Mouse (Mus musculus) gastrocnemius, postnatal 25 days (tissue): Measurements from ENCODE around the gene Nicn1. TPM values are rescaled to one million over a fixed set of nuclear protein-coding genes. Genes with fewer than 3 reads are reported as not detected.

Experiments used
- DNase-seq: peaks from one replicate; pipeline ENCODE4 v3.0.0; 2022
- total RNA-seq, 2 experiments: library from RNA; stranded (reverse); gene quantifications; 1 replicate in 1 of 2; 2 replicates in 1 of 2; pipeline ENCODE4 v1.2.3; 2021

The Nicn1 gene
- total RNA-seq, 2 experiments from 2014 or later = 8.2 to 12.1 TPM

DNA sequence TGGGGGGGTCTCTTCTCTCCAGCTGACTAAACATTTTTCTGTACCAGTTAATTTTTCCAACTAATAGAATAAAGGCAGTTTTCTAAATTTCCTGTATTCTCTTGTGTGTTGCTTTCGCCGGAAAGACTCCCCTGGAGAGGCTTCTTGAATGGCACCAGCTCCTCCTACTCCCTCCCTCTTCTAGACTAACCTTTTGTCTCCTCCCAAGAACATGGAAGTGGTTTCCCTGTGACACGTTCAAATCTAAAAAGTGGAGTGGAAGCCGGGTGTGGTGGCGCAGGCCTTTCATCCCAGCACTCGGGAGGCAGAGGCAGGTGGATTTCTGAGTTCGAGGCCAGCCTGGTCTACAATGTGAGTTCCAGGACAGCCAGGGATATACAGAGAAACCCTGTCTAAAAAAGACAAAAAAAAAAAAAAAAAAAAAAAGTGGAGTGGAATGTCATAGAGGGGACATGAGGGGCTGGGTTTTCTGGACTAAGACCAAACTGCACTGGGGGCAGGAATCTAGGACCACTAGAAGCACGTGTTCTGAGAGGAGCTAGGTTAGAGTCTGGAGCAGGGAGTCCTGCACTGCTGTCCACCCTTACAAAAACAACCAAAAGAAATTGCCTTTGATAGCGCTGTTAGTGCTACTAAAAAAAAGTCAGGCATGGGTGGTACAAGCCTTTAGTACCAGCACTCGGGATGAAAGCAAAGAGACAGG lies 47.8 kb downstream of the Nicn1 start:
- no peak for DNase-seq

DNA sequence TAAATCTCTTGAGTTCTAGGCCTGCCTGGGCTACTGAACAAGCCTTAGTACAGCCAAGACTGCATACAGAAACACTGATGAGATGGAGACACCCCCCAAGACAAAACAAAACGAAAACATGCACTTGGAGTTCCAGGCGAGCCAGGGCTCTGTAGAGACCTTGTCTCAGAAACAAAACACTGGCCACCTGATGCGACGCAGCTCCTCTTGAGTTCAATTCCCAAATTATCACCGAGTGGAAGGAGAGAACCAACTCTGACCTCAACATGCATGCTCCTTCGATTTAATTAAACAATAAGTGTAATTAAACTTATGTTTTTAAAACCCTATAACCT lies 48.3 kb downstream of the Nicn1 start:
- no peak for DNase-seq

DNA sequence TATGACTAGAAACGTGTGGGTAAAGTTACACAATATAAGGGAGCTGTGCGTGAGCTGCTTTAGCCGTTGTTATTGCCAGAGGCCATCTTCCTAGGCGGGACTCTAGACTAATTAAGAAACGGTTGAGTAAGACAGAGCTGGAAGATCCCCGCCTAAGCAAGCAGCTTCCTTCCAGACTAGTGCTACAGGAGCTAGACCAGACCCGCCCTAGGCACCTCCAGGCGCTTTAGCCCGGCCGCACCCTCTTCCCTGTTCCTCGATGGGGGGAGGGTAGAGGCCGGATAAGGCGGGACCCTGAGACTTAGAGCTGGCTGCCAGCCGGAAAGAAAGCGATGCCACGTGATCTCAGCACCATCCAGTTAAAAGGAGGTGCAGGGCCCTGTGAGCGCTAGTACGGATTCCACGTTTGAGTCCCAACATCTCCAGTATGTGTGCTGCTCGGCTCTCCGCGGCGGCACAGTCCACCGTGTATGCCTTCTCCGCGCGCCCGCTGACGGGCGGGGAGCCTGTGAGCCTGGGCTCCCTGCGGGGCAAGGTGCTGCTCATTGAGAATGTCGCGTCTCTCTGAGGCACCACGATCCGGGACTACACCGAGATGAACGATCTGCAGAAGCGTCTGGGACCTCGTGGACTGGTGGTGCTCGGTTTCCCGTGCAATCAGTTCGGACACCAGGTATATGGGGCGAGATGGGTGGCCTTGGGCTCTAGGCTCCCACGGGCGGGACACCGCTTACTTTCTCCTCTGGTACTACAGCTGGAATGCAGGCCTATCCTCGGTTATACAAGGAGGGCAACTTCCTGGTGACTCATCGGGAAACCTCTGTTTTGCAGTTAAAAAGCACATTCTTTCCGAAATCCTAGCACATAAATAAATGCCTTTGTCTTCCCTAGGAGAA lies 48.9 kb downstream of the Nicn1 start, which contains the start of gene Gpx1:
Gene Gpx1, plus strand, starts transcription at position 18 of the 896 bp plus-strand sequence.
- peak; percentile 93 for DNase-seq

DNA sequence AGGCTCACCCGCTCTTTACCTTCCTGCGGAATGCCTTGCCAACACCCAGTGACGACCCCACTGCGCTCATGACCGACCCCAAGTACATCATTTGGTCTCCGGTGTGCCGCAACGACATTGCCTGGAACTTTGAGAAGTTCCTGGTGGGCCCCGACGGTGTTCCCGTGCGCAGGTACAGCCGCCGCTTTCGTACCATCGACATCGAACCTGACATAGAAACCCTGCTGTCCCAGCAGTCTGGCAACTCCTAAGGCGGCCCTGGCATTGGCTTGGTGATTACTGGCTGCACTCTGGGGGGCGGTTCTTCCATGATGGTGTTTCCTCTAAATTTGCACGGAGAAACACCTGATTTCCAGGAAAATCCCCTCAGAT lies 49.6 kb downstream of the Nicn1 start:
- DNase-seq = no peak

DNA sequence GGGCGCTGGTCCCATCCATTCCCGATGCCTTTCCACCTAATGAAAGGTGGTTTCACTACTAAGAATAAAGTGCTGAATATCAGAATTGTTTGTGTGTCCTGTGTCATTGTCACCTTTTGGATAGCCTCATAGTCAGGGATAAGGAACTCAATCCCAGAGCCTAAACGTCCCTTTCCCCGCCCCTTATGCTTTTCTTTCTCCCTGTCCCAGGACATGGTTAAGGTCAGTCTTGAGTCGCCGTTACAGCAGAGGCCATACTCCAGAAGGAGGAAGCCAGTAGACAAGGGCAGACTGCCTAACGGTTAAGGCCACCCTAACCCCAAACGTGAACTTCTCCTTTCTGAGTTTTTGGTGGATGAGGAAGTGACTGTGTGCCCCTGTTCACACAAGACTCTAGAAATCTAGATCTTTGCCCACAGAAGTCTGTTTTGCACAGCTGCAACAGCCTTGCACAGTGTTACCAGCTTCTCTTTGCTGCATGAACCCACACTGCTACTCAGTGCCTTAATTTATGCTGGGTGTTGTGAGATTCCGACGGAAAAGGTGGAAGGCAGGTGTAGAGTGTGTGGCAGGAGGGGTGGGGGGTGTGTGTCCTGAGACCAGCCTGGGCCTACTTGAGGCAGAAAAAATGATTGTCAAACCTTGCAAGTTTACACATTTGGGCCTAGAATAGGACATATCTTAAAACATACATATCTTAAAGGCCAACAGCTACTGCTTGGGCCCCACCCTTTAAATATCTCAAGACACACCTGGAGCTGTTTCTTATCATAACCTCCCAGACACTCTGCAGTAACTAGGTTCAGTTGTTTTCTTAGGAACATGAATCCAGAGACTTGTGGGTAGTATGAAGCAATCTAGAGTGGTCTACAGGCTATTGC lies 50.3 kb downstream of the Nicn1 start:
- no peak for DNase-seq

DNA sequence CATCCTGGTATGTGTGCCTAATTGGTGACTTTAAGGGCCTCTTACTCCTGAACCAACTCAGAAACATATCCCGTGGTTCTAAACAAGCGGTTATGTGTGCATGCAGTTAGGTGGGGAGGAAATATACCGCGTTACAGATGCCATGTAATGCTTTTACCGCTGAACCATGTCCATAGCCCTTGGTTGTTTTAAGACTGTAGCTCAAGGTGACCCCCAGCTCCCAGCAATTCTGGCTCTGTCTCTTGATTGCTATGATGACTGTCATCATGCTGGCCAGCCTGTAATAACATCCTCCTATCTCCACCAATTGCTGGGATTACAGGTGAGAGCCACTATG lies 50.9 kb downstream of the Nicn1 start:
- no peak for DNase-seq

DNA sequence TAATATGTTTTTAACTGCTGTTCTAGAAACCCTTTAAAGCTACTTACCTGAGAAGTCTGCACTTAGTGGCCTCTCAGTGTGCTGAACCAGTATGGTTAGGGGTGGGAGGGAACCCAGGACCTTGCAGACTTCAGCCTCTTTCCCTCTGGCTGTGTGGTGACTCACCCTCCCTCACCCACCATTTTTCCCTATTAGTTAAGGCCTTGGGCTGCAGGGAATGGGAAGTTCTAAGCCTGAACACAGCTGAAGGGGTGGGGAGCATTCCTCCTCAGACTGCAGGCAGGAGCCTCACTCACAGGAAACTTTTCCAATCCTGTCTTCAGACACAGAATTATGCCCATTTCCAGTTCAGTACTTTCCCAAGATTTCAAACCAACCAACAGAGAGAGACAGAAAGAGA lies 51.6 kb downstream of the Nicn1 start:
- DNase-seq = no peak

DNA sequence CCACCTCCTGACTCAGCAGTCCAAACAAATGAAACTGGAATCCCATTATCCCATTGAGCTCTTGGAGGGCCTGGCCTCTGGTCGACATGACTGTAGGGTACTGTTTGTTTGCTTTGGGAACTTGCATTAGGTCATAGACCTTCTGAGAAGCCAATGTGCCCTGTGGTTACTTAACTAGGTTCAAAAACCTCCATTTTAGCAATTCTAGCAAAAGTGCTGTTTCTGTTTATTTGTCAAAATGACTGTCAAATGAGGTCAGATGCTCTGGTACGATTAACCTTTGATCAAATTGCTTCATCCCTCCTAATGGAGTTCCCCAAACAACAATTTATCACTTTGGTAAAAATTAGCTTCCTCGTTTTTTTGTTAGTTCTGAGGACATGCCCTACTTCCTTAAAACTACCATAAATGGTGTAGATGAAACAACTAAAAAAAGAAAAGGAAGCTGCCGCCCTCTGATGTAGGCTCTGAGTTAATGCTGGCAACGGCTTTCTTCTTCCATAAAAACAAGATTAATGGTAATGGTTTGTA lies 52.1 kb downstream of the Nicn1 start:
- no peak for DNase-seq

DNA sequence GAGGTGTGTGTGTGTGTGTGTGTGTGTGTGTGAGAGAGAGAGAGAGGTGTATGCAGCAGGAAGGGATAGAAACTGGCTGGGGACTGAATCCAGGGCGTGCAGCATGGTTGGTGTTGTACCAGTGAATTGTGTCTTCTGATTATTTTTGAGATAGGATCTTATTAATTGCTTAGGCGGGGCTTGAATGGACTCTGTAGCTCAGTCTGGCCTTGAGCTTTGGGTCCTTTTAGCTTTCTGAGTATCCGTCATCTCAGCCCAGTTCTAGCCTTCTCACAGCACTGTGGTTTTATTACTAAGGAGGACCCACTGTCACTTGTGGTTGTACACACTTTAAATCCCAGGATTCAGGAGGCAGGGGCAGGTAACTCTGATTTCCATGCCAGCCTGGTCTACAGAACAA lies 53.1 kb downstream of the Nicn1 start:
- no peak for DNase-seq

DNA sequence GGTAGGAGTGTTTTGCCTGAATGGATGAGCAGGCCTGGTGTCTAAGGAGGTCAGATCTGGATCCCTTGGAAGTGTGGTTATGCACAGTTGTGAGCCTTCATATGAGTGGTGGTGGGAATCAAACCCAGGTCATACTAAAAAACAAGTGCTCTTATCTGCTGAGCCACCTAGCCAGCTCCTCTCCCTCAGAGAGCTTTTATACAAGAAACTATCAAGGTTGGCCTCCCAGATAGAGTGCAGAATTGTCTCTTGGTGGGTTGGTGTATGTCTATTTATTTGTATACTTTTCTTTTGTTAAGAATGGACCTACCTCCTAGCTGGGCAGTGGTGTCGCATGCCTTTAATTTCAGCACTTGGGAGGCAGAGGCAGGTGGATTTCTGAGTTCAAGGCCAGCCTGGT lies 53.6 kb downstream of the Nicn1 start:
- DNase-seq = no peak

DNA sequence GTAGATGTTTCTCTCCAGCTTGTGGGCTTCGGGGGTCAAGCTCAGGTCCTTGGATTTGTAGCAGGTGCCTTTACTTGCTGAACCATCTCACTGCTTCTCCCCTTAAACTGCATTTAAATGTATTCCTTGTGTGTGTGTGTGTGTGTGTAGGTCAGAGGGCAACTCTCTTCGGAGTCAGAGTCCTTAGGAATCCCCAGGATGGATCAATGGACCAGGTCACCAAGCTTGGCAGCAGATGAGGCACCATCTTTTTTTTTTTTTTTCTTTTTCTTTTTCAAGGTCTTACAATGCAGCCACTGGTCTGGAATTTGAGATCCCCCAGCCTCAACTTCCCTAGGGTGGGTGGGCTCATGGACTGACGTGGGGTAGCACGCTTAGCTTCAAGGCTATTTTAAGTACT lies 54.2 kb downstream of the Nicn1 start:
- no peak for DNase-seq

Other genes starting within 250 kb of the Nicn1 start
- 1 to 10 TPM; 6.0 to 6.2 TPM for gene Gmppb, start 241.2 kb upstream of the Nicn1 start, total RNA-seq
- gene Amigo3, start 237.3 kb upstream of the Nicn1 start, total RNA-seq = 1 to 10 TPM; 1.9 to 2.4 TPM
- not detected for gene Mst1, start 210.0 kb upstream of the Nicn1 start, total RNA-seq
- gene Rnf123, start 207.1 kb upstream of the Nicn1 start, total RNA-seq = 100 to 1,000 TPM; 163 to 169 TPM
- gene Apeh, start 195.8 kb upstream of the Nicn1 start, total RNA-seq = 10 to 100 TPM; 32.9 to 34.4 TPM
- gene Bsn, start 100.0 kb upstream of the Nicn1 start, total RNA-seq = under 1 TPM; 0.05 to 0.08 TPM
- gene Dag1, start 26.5 kb upstream of the Nicn1 start, total RNA-seq = 100 to 1,000 TPM; 169 to 183 TPM
- 1 to 10 TPM; 1.6 to 1.8 TPM for gene Amt, start 6.4 kb downstream of the Nicn1 start, total RNA-seq
- 100 to 1,000 TPM; 104 to 120 TPM for gene Rhoa, start 15.7 kb downstream of the Nicn1 start, total RNA-seq
- gene Tcta, start 15.7 kb downstream of the Nicn1 start, total RNA-seq = 10 to 100 TPM; 25.0 to 30.8 TPM
- gene Gpx1, start 48.5 kb downstream of the Nicn1 start, total RNA-seq = 10 to 100 TPM; 74.4 to 92.9 TPM
- gene Usp4, start 57.4 kb downstream of the Nicn1 start, total RNA-seq = 10 to 100 TPM; 61.7 to 64.9 TPM
- under 1 TPM; 0.40 to 0.46 TPM for gene 1700102P08Rik, start 102.4 kb downstream of the Nicn1 start, total RNA-seq
- gene Ccdc36, start 138.1 kb downstream of the Nicn1 start, total RNA-seq = not detected
- gene BC048562, start 146.1 kb downstream of the Nicn1 start, total RNA-seq = not detected
- 10 to 100 TPM; 16.3 to 17.2 TPM for gene Ccdc71, start 170.1 kb downstream of the Nicn1 start, total RNA-seq
- gene Klhdc8b, start 171.2 kb downstream of the Nicn1 start, total RNA-seq = 1 to 10 TPM; 3.3 to 3.8 TPM
- 100 to 1,000 TPM; 142 to 152 TPM for gene Lamb2, start 189.3 kb downstream of the Nicn1 start, total RNA-seq
- gene Usp19, start 200.2 kb downstream of the Nicn1 start, total RNA-seq = 100 to 1,000 TPM; 101 to 103 TPM
- gene Qars, start 217.3 kb downstream of the Nicn1 start, total RNA-seq = 10 to 100 TPM; 64.1 to 77.4 TPM
- 10 to 100 TPM; 41.2 to 50.5 TPM for gene Qrich1, start 226.4 kb downstream of the Nicn1 start, total RNA-seq